Mouse (Mus musculus) adrenal gland, adult 18-20 months (tissue): ENCODE results near the gene Olfr806. TPM values are rescaled to one million over a fixed set of nuclear protein-coding genes. Genes with fewer than 3 reads are reported as not detected.

ENCODE experiments used
- DNase-seq, 2 experiments: peaks; one replicate each; pipeline ENCODE4 v3.0.0; 2021 to 2022; ENCODE audit warnings: low spot score in 2 of 2
- long read RNA-seq, 2 experiments: library from polyadenylated mRNA; stranded (forward); transcript quantifications; one replicate each; pipeline ENCODE4 v2.0.0; 2021
- microRNA-seq, 2 experiments: library from miRNA; unstranded; fragments of <30 nt; microRNA quantifications; one replicate each; pipeline ENCODE4 v1.2.0; 2021; ENCODE audit warnings: borderline number of aligned reads in 2 of 2
- total RNA-seq, 2 experiments: library from RNA; stranded (reverse); gene quantifications; 1 replicate in 1 of 2; 2 replicates in 1 of 2; pipeline ENCODE4 v1.2.3; 2021

The Olfr806 gene
- not detected for total RNA-seq
- long read RNA-seq, experiment 1: 0 reads
- long read RNA-seq, experiment 2: 0 reads

- DNase-seq: no peak
Measured at GRCm38 (mm10) chr10:129741821-129742220, at the start of gene Olfr806. Gene Olfr806 (minus strand): TSS chr10:129741921.

- DNase-seq: no peak
Measured at GRCm38 (mm10) chr10:129778123-129778522, 36.4 kb upstream of the Olfr806 start.

GRCm38 (mm10) chr10:129774338-129774737 lies 32.6 kb upstream of the Olfr806 start, which contains the start of gene Olfr809:
Gene Olfr809 (plus strand): TSS chr10:129774638.
- no peak for DNase-seq

- no peak for DNase-seq
Measured at GRCm38 (mm10) chr10:129765182-129765581, 23.5 kb upstream of the Olfr806 start, which contains the start of gene Olfr808. Gene Olfr808 (plus strand): TSS chr10:129765482.

GRCm38 (mm10) chr10:129757693-129758092 lies 16.0 kb upstream of the Olfr806 start, which contains the start of gene Olfr807:
Gene Olfr807 (minus strand): TSS chr10:129757793.
- no peak for DNase-seq

GRCm38 (mm10) chr10:129729275-129729674 lies 12.4 kb downstream of the Olfr806 start, which contains the start of gene Olfr805:
Gene Olfr805 (minus strand): TSS chr10:129729375.
- DNase-seq: no peak

GRCm38 (mm10) chr10:129702910-129703309 lies 38.8 kb downstream of the Olfr806 start, which contains the start of gene Olfr804:
Gene Olfr804 (plus strand): TSS chr10:129703210.
- no peak for DNase-seq

GRCm38 (mm10) chr10:129694186-129694585 lies 47.5 kb downstream of the Olfr806 start, which contains the start of gene Olfr803:
Gene Olfr803 (minus strand): TSS chr10:129694286.
- no peak for DNase-seq

GRCm38 (mm10) chr10:129688069-129688468 lies 53.7 kb downstream of the Olfr806 start, which contains the start of gene Olfr802:
Gene Olfr802 (minus strand): TSS chr10:129688169.
- no peak for DNase-seq

Small RNAs within 50 kb of the gene (microRNA-seq; reads per million reads assigned to microRNA genes)
- gene Gm24485: 0 reads per million in 2 experiments

Other genes with a start within 250 kb of the Olfr806 start
- gene Olfr790, start 243.4 kb downstream of the Olfr806 start, total RNA-seq: not detected
- gene Olfr791, start 220.1 kb downstream of the Olfr806 start, total RNA-seq: not detected
- not detected for gene Olfr792, start 202.8 kb downstream of the Olfr806 start, total RNA-seq
- not detected for gene Olfr794, start 174.3 kb downstream of the Olfr806 start, total RNA-seq
- gene Olfr796, start 129.4 kb downstream of the Olfr806 start, total RNA-seq: not detected
- not detected for gene Olfr798, start 114.0 kb downstream of the Olfr806 start, total RNA-seq
- not detected for gene Olfr799, start 104.4 kb downstream of the Olfr806 start, total RNA-seq
- not detected for gene Olfr800, start 84.2 kb downstream of the Olfr806 start, total RNA-seq
- not detected for gene Olfr801, start 68.1 kb downstream of the Olfr806 start, total RNA-seq
- gene Olfr802, start 53.8 kb downstream of the Olfr806 start, total RNA-seq: not detected
- gene Olfr803, start 47.6 kb downstream of the Olfr806 start, total RNA-seq: not detected
- gene Olfr804, start 38.7 kb downstream of the Olfr806 start, total RNA-seq: not detected
- not detected for gene Olfr805, start 12.5 kb downstream of the Olfr806 start, total RNA-seq
- not detected for gene Olfr807, start 15.9 kb upstream of the Olfr806 start, total RNA-seq
- not detected for gene Olfr808, start 23.6 kb upstream of the Olfr806 start, total RNA-seq
- gene Olfr809, start 32.7 kb upstream of the Olfr806 start, total RNA-seq: not detected
- gene Olfr810, start 53.0 kb upstream of the Olfr806 start, total RNA-seq: not detected
- gene Olfr811, start 62.5 kb upstream of the Olfr806 start, total RNA-seq: not detected
- gene Olfr812, start 104.2 kb upstream of the Olfr806 start, total RNA-seq: not detected
- gene Olfr813, start 113.4 kb upstream of the Olfr806 start, total RNA-seq: not detected
- gene Olfr814, start 137.9 kb upstream of the Olfr806 start, total RNA-seq: not detected
- not detected for gene Olfr815, start 163.9 kb upstream of the Olfr806 start, total RNA-seq
- gene Olfr816, start 173.7 kb upstream of the Olfr806 start, total RNA-seq: not detected
- not detected for gene Olfr818, start 207.2 kb upstream of the Olfr806 start, total RNA-seq
- not detected for gene Olfr819, start 225.3 kb upstream of the Olfr806 start, total RNA-seq
- gene Olfr247, start 234.2 kb upstream of the Olfr806 start, total RNA-seq: not detected
- gene Gm10310, start 243.1 kb upstream of the Olfr806 start, total RNA-seq: not detected